Mouse (Mus musculus): ENCODE results near the gene Scml4. TPM values are rescaled to one million over a fixed set of nuclear protein-coding genes. Genes with fewer than 3 reads are reported as not detected.
A peak's percentile ranks its signal among the peaks of the same experiment; 100 is the strongest.

Scml4 gene
- total RNA-seq (2021) = 1 to 10 TPM; 1.3 to 1.4 TPM

GRCm38 (mm10) chr10:42860159-42860911, at the start of gene Scml4:
TSS of gene Scml4 (plus strand) at chr10:42860370.
- DNase-seq = peak in 1 of 2 experiments; percentile 28
- intact Hi-C loops (cut with DNase I) = no loop called here

DNA sequence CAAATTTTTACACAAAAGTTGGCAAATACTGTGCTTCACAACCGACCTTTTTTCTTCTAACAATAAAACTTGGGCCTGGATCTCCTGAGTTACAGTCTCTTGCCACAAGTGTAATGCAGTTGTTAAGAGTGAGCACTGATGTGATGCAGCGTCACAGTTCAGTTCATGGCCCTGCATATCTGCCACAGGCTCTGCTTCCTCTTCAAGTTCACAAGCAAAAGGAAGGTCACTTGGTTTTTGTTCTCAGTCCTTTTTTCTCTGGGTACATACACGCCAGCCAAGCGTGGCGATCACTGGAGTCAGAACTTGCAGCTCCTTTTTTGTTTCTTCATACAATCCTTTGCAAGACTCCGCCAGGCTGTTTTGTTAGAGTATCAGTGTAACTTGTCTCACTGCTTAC, 34.2 kb upstream of the Scml4 start:
- DNase-seq = no peak
- intact Hi-C loops (cut with DNase I) = no loop called here

GRCm38 (mm10) chr10:42827155-42827554, 33.0 kb upstream of the Scml4 start:
- DNase-seq = no peak
- intact Hi-C loops (cut with DNase I) = no loop called here

DNA sequence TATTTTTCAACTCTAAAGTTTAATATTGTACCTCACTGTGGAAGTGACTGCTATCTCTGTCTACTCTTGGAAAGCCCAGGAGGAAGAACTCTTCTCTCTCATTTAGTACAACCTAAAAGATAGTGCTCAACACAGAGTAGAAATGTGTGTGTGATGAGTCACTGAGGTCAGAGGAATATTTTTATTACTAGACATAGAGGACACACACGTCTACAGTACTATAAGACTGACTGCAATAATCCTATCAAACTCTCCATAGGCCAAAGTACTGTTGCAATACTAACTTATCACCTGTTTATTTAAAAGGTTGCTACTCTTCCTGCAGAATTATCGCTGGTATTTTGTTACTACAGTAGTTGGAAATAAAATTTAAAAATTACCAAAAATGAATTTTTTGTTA, 30.2 kb upstream of the Scml4 start:
- no peak for DNase-seq
- intact Hi-C loops (cut with DNase I) = no loop called here

DNA sequence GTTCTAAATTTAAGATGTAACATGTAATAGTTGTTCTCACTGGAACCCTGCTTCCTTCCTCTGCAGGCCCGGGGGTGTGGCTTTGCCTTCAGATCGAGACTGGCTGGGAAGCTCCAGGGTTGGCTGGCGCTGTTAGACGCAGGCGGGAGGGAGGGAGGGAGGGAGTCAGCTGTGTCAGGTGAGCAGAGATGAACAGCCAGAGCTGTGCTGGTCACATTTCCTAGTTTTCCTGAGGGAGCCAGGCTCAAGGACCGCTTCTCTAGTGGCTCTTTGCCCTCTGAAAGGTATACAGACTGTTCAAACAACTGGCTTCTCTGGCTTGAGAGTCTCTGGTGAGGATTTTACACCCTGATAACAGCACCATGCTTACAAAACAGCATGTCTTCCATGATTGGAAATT, 29.8 kb upstream of the Scml4 start:
- intact Hi-C loops (cut with DNase I) = no loop called here
- no peak for DNase-seq

GRCm38 (mm10) chr10:42832677-42833076, 27.5 kb upstream of the Scml4 start:
- DNase-seq = no peak
- intact Hi-C loops (cut with DNase I) = loop anchor here (2.0 kb wide), 1 partner anchor 110 kb away; no protein-coding TSS in a partner anchor

DNA sequence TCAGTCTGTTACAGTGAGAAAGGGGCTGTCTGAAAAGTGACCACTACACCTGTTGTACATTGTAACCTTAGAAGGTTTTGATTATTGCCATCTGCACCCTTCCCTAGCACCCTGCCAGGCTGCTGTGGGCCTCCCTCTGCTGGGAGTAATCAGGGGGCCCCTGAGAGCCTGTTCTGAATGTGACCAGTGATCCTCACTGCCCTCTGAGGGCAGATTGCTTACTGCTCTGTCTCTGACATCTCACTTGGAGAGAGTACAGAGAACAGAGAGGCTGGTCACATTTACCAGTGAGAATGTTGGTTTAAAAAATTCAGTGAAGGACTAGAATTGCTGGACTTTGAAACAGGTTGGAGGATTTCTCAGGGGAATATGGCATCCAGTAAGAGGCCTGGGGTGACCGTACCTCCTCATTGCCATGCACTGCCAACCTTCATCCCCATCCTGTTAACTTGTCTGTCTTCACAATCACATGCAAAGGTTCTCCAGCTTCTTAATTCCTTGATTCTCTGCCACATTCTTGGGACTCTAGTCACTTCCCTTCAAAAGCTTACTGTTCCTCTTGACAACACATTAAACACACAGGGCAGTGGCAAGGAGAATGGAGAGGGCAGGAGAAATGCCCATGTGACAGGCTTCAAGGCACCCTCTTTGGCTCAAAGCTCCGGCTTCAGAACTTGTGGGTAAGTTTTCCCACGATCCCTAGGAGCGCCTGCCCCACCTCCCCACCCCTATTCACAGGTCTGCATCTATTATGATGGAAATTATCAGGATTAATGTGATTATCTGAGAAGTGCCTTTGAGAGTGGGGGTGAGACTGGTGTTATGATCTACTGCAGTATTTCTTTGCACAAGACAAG, 26.1 kb upstream of the Scml4 start:
- intact Hi-C loops (cut with DNase I) = loop anchor here (2.0 kb wide), 1 partner anchor 109 kb away; no protein-coding TSS in a partner anchor
- no peak for DNase-seq

DNA sequence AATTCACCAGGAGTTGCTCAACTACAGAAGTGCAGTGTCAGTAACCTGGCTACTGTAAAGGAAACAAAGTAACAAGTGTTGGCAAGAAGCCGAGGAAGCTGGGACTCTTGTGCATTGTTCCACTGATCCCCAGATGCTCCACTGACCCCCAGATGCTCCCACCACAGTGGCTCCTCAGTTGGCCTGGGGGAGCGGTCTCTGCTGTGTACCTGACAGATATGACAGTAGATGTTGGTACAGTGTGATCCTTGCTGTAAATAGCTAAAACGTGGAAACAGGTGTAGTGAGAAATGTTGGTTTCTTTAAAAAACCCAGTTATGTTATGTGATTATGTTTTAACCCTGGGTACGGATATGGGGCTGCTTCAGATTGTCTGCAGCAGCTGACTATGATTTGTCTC, 22.1 kb upstream of the Scml4 start:
- intact Hi-C loops (cut with DNase I) = no loop called here
- DNase-seq = no peak

DNA sequence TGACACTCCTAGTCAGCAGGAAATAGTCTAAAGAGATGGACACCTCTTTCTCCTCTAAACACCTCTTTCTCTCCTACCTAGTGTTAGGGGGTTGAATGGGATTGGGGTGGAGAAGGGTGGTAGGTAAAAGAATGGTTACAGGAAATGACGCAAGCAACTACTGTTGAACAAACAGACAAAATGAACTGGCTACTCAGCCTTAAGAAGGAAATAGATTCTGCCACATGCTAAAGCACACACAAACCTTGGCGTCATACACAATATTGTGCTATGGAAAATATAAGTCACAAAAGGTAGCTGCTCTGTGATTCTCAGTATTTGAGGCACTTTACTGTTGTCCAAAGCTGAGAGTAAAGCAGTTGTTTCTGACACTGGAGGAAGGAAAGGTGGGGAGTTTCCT, 21.4 kb upstream of the Scml4 start:
- no peak for DNase-seq
- intact Hi-C loops (cut with DNase I) = no loop called here

- DNase-seq = no peak
- intact Hi-C loops (cut with DNase I) = loop anchor here (2.0 kb wide), 1 partner anchor 151 kb away; no protein-coding TSS in a partner anchor
Observed at GRCm38 (mm10) chr10:42840036-42840435, 20.1 kb upstream of the Scml4 start.

DNA sequence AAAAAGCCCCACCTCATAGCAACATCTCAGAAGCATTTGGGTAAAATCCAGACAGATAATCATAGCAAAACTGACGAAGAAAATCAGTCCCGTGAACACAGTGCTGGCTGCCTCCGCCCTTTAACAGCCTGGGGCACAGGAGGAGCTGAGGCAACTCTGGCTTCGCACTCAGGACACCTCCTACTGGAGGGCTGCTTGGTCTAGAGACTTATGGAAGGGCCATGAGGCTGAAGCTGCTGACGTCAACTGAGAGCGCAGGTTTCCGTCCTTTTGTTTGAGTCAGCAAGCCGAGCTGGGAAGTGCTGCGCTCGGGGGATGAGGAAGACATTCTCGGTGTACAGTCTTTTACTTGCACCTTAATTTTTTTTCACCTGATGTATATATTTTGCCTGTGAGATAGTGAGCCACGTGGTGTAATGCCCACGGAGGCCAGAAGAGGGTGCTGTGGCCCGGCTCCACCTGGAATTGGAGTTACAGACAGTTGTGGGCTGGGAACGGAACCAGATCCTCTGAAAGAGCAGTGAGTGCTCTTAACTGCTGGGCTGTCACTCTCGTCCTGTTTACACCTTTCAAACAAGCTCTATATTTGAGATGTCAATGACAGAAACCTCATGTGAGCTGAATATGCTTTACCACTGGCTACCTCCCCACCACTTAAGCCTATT, 18.5 kb upstream of the Scml4 start:
- peak in 1 of 2 experiments; percentile 47 for DNase-seq
- intact Hi-C loops (cut with DNase I) = loop anchor here (1.0 to 2.0 kb wide), 2 partner anchors 101 to 149 kb away; no protein-coding TSS in a partner anchor

DNA sequence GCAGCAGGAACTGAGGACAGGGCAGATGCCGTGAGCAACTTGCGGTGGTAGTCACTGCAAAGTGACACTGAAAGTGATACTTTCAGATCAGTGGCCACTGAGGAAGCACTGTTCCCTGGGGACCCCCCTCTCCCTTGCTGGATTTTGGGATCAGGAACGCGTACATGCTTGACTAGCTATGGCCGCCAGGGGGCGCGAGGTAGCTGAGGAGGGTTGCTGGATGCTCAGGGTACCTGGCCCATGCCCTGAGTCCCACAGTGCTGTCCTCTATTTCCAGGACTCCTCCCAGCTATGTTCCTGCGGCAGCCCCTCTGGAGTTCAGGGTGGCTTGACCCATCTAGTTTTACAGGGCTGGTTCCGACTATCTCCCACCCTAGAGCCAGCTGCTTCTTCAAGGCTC, 17.8 kb upstream of the Scml4 start:
- intact Hi-C loops (cut with DNase I) = loop anchor here (1.0 kb wide), 1 partner anchor 100 kb away; no protein-coding TSS in a partner anchor
- DNase-seq = peak; percentile 83 to 86

GRCm38 (mm10) chr10:42843416-42843815, 16.8 kb upstream of the Scml4 start:
- peak; percentile 44 to 58 for DNase-seq

GRCm38 (mm10) chr10:42845480-42845879, 14.7 kb upstream of the Scml4 start:
- intact Hi-C loops (cut with DNase I) = no loop called here
- DNase-seq = no peak

More at GRCm38 (mm10) chr10:42843416-42843815, 16.8 kb upstream of the Scml4 start:
- intact Hi-C loops (cut with DNase I) = no loop called here

DNA sequence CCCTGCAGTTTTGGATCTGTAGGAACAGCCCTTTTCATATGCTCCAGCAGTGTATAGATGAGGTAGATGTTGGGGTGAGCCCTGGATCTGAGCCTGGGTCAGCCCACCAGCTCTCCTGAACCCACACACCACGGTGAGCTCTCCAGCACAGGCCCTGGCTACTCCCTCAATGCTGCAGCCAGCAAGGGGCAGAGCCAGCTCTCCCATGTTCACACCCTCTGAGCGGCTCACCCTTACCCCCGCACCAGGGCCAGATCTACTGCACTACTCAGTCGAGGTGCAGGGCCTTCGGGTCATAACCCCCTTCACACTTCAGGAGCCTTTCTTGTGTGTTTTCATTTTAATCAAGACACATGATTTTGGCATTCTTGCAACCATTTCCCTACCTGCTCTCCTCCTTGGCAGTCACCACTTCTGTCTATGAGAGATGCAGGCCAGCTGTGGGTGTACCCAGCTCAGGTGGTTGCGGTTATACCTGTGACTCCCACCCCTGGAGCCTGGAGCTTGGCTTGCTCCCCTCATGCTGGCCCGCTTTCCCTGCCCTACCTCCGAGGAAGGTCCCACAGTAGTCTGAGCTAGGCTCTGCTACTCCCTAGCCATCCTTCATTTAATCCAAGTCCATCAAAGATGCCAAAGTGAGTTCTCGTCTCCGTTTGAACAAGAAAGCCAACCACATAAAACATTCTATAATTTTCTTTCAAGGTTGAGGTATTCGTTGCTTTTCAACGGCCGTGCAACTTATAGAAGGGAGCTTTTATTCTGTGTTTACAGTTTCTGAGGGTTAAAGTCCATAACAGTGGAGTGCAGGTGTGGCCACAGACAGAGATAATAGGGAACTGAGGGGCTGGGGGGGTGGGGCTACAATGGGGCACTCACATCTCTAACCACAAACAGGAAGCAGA, 11.7 kb upstream of the Scml4 start:
- DNase-seq = no peak
- intact Hi-C loops (cut with DNase I) = no loop called here

GRCm38 (mm10) chr10:42849081-42849400, 11.1 kb upstream of the Scml4 start:
- intact Hi-C loops (cut with DNase I) = no loop called here
- DNase-seq = no peak

DNA sequence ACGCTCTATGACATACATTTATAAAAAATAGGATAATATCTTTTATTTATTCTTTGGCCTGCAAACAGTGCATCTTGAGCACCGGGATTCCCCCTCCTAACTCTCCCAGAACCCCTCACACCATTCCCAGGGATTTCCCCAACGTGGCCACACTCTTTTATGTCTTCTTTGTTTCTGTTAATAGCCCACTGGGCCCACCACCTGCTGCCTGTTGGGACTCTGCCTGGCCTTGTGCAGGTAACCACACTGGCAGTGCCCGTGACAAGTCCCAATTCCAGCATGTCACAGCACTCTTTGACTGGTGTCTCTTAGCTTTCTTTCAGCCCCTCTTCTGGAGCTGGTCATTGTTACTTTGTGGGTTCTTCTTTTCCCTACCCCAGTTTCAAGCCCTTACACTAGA, 5.3 kb upstream of the Scml4 start:
- intact Hi-C loops (cut with DNase I) = no loop called here
- no peak for DNase-seq

DNA sequence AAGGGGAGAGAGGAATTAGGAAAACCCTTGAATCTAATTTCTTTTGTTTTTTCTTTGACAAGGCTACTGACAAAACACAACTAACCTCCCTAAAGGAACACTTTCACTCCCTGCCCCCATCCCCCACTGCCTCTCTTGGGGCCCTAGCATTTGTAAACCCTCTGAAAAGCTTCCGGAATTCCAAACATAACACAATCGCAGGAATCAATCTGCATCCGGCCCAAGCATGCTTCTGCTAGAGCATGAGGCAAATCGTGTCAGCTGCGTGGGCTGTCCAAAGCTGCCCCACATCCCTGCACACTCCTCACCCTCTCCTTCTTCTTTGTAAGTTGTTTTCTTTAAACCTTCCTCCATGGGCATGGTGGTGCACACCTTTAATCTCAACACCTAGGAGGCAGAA, 4.9 kb upstream of the Scml4 start:
- DNase-seq = peak in 1 of 2 experiments; percentile 39
- intact Hi-C loops (cut with DNase I) = no loop called here

DNA sequence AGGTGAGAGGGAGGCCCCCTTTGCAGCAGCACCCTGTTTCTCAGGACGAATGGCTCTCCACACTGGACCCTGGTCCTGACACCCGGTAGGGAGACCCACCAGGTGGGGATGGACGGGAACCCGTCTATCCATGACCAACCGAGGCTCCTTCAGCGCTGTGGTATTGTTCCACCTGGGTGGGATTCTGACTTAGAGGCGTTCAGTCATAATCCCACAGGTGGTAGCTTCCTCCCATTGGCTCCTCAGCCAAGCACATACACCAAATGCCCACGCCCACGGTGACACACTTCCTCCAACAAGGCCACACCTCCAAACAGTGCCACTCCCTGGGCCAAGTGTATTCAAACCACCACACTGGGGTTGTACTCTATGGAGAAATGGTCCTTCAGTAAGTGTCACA, 3.6 kb upstream of the Scml4 start:
- intact Hi-C loops (cut with DNase I) = no loop called here
- no peak for DNase-seq

- DNase-seq = no peak
- intact Hi-C loops (cut with DNase I) = no loop called here
Observed at GRCm38 (mm10) chr10:42857021-42857420, 3.1 kb upstream of the Scml4 start.
